Mouse (Mus musculus) forebrain, embryonic 16.5 days (tissue): Measurements from ENCODE around the gene Polr2e. TPM values are rescaled to one million over a fixed set of nuclear protein-coding genes. Genes with fewer than 3 reads are reported as not detected.
"Not testable (repeated sequence)": the region's sequence is repeated elsewhere in the genome, so short reads cannot be mapped to it uniquely, and the experiment has no call there.

Source experiments
- ATAC-seq: fragments of 200-750 bp; cut with Nextera tagmentation; 2 replicates; pipeline ENCODE4 v1.8.0; 2017; ENCODE audit warnings: mild to moderate bottlenecking, moderate library complexity
- H3K27ac ChIP-seq: fragments of 300-500 bp; sonication (generic); 2 replicates; pipeline ENCODE4 v1.5.1; 2014; ENCODE audit warnings: low read length, control low read depth
- H3K27me3 ChIP-seq: fragments of 300-500 bp; sonication (generic); replicated peaks from 2 replicates; pipeline ENCODE4 v1.6.1; 2014; ENCODE audit warnings: low read length; ENCODE audit not compliant: control insufficient read depth, insufficient read depth
- H3K36me3 ChIP-seq: fragments of 300-500 bp; sonication (generic); 2 replicates; pipeline ENCODE4 v1.6.1; 2014; ENCODE audit not compliant: control insufficient read depth, insufficient read depth
- H3K4me1 ChIP-seq: fragments of 300-500 bp; sonication (generic); replicated peaks from 2 replicates; pipeline ENCODE4 v1.6.1; 2014; ENCODE audit warnings: low read length; ENCODE audit not compliant: control insufficient read depth, insufficient read depth
- H3K4me2 ChIP-seq: fragments of 300-500 bp; sonication (generic); 2 replicates; pipeline ENCODE4 v1.6.1; 2014; ENCODE audit warnings: mild to moderate bottlenecking, low read length, control low read depth
- H3K4me3 ChIP-seq: fragments of 300-500 bp; sonication (generic); replicated peaks from 2 replicates; pipeline ENCODE4 v1.5.1; 2014; ENCODE audit warnings: mild to moderate bottlenecking, low read length, control low read depth
- H3K9ac ChIP-seq: fragments of 300-500 bp; sonication (generic); replicated peaks from 2 replicates; pipeline ENCODE4 v1.6.1; 2014; ENCODE audit warnings: low read depth, low read length, control low read depth
- H3K9me3 ChIP-seq: fragments of 300-500 bp; sonication (generic); 2 replicates; pipeline ENCODE4 v1.6.1; 2016; ENCODE audit warnings: low read length; ENCODE audit not compliant: control insufficient read depth
- WGBS: fragments of 180-500 bp; shearing (Covaris S2); extraction: QIAGEN DNeasy Blood & Tissue Kit; methylation state at CpG from one replicate; pipeline ENCODE4 v1.1.7; 2014; 5-methylcytosine and 5-hydroxymethylcytosine counted together
- polyA plus RNA-seq: library from polyadenylated mRNA; unstranded; fragments of >200 nt; fragmentation: Nextera tagmentation; extraction: Ambion mirVana; gene quantifications from 2 replicates; pipeline ENCODE4 v1.2.1, GENCODE M21; 2015

Gene Polr2e
- polyA plus RNA-seq, 1 experiment from 2014 or later = 173 TPM

DNA sequence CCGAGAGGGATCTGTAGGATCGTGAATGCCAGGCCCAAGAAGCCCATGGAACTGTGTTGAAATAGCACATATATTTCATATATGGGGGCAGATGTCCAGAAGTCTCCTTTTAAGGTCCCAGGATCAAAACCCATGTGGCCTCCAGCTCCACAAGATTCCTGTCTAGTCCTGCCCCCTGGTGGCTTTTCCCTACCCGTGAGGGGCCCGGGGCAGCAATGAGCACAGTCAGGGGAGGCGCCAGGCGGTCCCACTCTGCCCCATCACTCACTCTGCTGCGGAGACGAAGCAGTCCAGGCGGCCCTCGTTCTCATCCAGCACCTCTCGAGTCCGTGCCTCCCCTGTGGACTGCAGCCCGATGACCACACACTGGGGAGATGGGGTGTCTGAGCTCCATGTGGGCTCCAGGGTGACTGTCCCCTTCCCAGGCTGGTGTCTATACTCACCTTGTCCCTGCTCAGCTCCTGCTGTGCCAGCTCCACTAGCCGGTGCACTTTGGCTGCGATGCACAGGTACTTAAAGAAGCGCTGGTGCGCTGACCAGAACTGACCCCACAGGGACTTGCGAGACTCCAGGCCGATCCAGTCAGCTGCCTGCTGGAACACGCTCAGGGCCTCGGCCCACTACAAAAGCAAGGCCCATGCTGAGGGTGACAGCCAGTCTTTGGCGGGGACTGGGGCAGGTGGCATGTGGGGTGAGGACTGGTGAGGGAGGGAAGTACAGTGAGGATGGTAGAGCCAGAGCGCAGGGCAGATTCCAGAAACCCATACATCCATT lies 24.5 kb upstream of the Polr2e start:
- no peak for ATAC-seq
- no peak overlapping the region for H3K27ac ChIP-seq
- H3K4me1 ChIP-seq = no peaks in the 10 kb centered on the region
- no peak overlapping the region for H3K4me3 ChIP-seq
- H3K9me3 ChIP-seq = no peaks in the 10 kb centered on the region
- peaks cover 12% of the 10 kb centered on the region; the same call in 1 of the 2 replicates for H3K36me3 ChIP-seq
- H3K27me3 ChIP-seq = no peaks in the 10 kb centered on the region
- no peak overlapping the region for H3K4me2 ChIP-seq
- H3K9ac ChIP-seq = no peak overlapping the region
- WGBS = 77% methylated on average over 23 of the region's 23 CpGs

DNA sequence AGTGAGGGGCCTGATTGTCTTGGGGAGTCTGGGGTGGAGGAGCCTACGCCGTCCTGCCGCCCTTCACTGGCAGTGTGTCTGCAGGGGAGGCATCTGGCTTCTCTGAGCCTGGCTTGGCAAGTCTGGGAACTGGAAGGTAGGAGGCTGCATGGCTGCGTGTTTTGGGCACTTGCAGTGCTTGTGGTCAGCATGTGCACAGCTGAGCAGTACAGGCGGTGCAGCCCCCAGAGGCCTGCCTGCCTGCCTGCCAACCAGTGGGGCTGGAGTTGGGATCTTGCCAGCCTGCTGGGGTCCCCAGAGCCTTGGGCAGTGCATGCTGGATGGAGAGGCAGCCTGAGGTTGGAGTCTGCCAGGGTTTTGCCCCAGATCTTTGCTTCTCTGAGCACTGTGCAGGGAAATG lies 23.5 kb upstream of the Polr2e start:
- H3K36me3 ChIP-seq = peaks cover 12% of the 10 kb centered on the region; the same call in 1 of the 2 replicates
- H3K4me2 ChIP-seq = no peak overlapping the region
- no peak overlapping the region for H3K4me3 ChIP-seq
- H3K9ac ChIP-seq = no peak overlapping the region
- no peaks in the 10 kb centered on the region for H3K9me3 ChIP-seq
- no peaks in the 10 kb centered on the region for H3K4me1 ChIP-seq
- no peak overlapping the region for H3K27ac ChIP-seq
- ATAC-seq = no peak; the same call in 1 of the 2 replicates
- 92% methylated on average over 5 of the region's 5 CpGs for WGBS
- no peaks in the 10 kb centered on the region for H3K27me3 ChIP-seq

DNA sequence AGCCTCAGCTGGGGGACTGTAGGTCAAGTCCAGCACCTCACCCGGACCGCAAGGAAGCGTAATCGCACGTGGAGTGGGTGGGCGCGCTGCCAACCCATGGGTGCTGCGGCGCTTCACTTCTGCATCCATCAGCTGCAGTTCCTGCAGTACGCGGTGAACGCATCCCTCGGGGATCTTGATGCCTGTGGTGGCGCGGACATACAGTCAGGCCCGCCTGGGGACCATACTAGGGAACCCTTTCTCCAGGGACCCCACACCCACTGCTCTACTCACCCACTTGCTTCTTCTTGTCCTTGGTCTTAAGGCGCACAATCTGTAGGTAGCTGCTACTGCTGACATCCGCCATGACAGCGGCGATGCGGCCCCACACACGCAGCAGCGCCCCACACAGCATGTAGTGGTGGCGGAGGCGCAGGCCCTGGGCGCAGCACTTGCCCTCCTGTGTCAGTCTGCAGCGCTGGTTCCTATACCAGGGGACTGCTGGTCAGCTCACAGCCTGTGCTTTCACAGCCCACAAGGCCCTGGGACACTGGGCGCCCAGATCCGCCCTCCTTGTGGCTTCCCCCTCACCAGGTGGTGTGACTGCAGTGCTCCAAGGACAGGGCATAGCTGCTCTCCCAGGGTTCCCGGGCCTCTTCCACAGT lies 18.2 kb upstream of the Polr2e start:
- peaks cover 14% of the 10 kb centered on the region for H3K36me3 ChIP-seq

DNA sequence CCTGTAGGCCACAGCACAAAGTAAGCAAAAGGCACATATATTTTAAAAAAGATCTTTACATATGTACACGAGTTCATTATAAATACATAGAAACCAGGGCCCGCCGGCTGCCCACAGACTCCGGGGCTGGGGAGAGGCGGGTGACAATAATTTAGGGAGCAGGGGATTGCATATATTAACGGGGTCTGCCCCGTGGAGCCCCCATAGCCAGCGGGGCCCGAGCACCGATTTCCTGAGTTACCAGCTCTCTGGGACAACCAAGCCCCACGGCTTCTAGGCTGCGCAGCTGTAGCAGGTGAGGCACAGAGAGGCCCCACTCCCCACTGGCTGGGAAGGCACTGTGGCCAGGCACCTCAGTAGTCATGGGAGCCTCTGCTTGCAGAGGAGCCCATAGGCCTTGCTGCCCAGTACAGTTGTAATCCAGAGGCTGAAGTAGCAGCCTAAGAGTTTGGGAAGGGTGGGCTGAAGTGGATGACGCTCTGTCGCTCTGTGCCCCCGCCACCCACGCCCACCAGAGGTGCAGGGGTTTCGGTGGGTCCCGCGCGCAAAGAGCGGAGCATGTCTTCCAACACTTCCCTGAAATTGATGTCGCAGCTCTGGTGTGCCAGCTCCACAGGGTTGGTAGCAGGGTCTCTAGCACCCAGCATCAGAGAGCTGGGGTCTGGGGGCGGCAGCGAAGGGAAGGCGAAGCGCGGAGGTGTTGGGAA lies 17.5 kb upstream of the Polr2e start:
- H3K27me3 ChIP-seq = no peaks in the 10 kb centered on the region
- no peak overlapping the region for H3K27ac ChIP-seq
- no peak for ATAC-seq
- peaks cover 18% of the 10 kb centered on the region for H3K4me1 ChIP-seq
- H3K4me2 ChIP-seq = no peak overlapping the region
- H3K9me3 ChIP-seq = no peaks in the 10 kb centered on the region
- no peak overlapping the region for H3K4me3 ChIP-seq
- peaks cover 8% of the 10 kb centered on the region for H3K36me3 ChIP-seq
- 92% methylated on average over 27 of the region's 27 CpGs for WGBS
- H3K9ac ChIP-seq = no peak overlapping the region

More for the DNA sequence above, 18.2 kb upstream of the Polr2e start:
- ATAC-seq = no peak
- no peak overlapping the region for H3K27ac ChIP-seq
- no peaks in the 10 kb centered on the region for H3K9me3 ChIP-seq
- H3K4me2 ChIP-seq = no peak overlapping the region
- H3K9ac ChIP-seq = no peak overlapping the region
- H3K4me3 ChIP-seq = no peak overlapping the region
- 75% methylated on average over 30 of the region's 30 CpGs for WGBS
- no peaks in the 10 kb centered on the region for H3K27me3 ChIP-seq
- peaks cover 18% of the 10 kb centered on the region for H3K4me1 ChIP-seq

DNA sequence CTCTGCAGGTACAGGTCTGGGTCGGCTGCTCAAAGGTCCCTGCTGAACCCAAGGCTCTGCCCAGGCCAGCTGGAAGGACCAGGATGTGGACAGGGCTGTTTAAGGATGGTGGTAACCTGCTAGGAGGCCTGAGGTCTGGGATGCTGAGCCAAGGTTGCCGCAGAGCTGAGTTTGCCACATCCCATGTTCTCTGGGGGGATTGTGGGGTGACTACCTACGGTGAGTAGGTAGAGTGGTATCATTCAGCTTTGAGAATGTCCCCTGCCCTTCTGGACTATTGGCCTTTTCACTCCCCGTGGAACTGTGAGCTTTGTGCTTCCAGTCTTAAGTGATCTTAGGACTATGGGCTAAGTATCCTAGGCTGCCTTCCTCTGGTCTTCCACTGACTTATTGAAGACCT lies 16.9 kb upstream of the Polr2e start:
- Histone ChIP-seq H3K4me1 (peaks cover 18% of the 10 kb centered on the region), H3K4me3 (no peak overlapping the region), H3K36me3 (peaks cover 6% of the 10 kb centered on the region)

DNA sequence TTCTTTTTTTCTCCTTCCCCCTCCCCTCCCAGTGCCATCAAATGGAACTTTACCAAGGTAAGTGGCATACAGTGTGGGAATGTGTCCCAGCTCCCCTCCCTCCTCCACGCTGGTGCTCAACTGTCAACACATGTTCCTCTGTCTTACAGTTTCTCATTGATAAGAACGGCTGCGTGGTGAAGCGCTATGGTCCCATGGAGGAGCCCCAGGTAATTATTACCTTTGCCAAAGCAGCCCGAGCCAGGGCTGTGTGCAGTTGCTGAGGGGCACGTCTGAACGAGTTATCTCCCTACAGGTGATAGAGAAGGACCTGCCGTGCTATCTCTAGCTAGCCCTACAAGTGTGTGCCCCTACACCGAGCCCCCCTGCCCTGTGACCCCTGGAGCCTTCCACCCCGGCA lies 16.3 kb upstream of the Polr2e start:
- Histone ChIP-seq H3K4me3 (no peak overlapping the region), H3K27ac (no peak overlapping the region), H3K9ac (no peak overlapping the region), H3K36me3 (peaks cover 6% of the 10 kb centered on the region), H3K9me3 (no peaks in the 10 kb centered on the region), H3K4me1 (peaks cover 18% of the 10 kb centered on the region), H3K4me2 (no peak overlapping the region), H3K27me3 (no peaks in the 10 kb centered on the region)
- no peak for ATAC-seq
- WGBS = 91% methylated on average over 9 of the region's 10 CpGs

More for the DNA sequence above, 16.9 kb upstream of the Polr2e start:
- ATAC-seq = no peak
- Histone ChIP-seq H3K4me2 (no peak overlapping the region), H3K9ac (no peak overlapping the region), H3K27ac (no peak overlapping the region), H3K27me3 (no peaks in the 10 kb centered on the region), H3K9me3 (no peaks in the 10 kb centered on the region)
- 92% methylated on average over 4 of the region's 4 CpGs for WGBS

DNA sequence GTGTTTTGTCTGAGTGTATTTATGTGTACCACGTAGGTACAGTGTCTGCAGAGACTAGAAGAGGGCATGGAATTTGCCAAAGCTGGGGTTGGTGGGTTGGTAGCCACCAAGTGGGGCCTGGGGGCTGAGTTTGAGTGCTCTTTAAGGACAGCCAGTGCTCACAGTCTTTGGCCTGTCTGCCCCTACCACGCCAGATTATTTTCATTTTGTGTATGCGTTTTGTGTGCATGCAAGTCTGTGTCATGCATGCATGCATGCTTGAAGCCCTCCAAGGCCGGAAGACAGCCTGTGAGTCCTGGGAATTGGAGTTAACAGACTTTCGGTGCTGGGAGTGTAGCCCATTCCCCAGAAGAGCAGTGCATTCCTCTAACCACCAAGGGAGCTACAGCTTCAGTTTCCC lies 15.8 kb upstream of the Polr2e start:
- H3K27me3 ChIP-seq = no peaks in the 10 kb centered on the region
- no peak overlapping the region for H3K27ac ChIP-seq
- WGBS = 82% methylated on average over 5 of the region's 5 CpGs
- ATAC-seq = no peak
- H3K4me3 ChIP-seq = no peak overlapping the region
- no peak overlapping the region; the same call in 1 of the 2 replicates for H3K9ac ChIP-seq
- peaks cover 18% of the 10 kb centered on the region for H3K4me1 ChIP-seq
- H3K4me2 ChIP-seq = peak overlapping the region; percentile 84
- H3K9me3 ChIP-seq = no peaks in the 10 kb centered on the region
- H3K36me3 ChIP-seq = peaks cover 4% of the 10 kb centered on the region

DNA sequence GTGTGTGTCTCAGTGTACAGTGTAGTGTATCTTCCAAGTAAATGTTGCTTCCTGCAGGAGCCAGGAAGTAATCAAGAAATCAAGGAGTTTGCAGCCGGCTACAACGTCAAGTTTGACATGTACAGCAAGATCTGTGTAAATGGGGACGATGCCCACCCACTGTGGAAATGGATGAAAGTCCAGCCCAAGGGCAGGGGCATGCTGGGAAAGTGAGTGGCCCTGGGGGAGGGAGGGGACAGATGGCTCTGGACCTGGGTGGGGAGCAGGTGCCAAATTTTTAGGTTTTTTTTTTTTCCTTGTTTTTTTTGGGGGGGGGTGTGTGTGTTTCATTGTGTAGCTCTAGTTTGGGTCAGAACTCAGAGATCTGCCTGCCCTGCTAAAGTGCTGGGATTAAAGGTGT lies 15.3 kb upstream of the Polr2e start:
- not testable (repeated sequence) for ATAC-seq, H3K27ac ChIP-seq, H3K36me3 ChIP-seq, H3K27me3 ChIP-seq, H3K9me3 ChIP-seq
- WGBS = 17% methylated on average over 3 of the region's 3 CpGs
- H3K4me2 ChIP-seq = peak overlapping the region; percentile 84
- H3K4me1 ChIP-seq = peaks cover 18% of the 10 kb centered on the region
- H3K4me3 ChIP-seq = peak overlapping the region; percentile 80
- peak overlapping the region; percentile 91; the same call in 1 of the 2 replicates for H3K9ac ChIP-seq
